Mouse (Mus musculus): ENCODE data around the gene 1700074P13Rik.
"Not testable (repeated sequence)": the region's sequence is repeated elsewhere in the genome, so short reads cannot be mapped to it uniquely, and the experiment has no call there.

Gene 1700074P13Rik

DNA sequence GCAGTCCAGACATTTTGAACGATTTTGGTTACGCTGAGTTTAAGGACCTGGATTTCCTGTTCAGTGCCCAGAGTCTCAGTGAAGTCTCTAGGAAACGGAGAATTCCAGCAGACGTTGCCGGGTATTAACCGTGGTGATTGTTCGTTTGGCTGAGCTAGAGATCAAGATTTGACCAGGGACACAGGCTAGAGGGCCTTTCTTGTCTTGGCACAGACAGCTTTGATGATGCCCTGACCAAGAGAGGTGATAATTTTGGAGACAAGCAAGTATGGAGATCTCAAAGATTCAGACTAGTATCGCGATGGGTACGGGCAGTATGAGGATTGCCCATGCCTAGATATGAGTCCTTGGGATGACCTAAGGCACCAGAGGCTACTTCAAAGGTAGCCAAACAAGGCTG lies at the start of gene 1700074P13Rik:
Gene 1700074P13Rik, minus strand, starts transcription at position 101 of the 400 bp plus-strand sequence.
- DNase-seq (ENCODE audit: low spot score), result no peak

DNA sequence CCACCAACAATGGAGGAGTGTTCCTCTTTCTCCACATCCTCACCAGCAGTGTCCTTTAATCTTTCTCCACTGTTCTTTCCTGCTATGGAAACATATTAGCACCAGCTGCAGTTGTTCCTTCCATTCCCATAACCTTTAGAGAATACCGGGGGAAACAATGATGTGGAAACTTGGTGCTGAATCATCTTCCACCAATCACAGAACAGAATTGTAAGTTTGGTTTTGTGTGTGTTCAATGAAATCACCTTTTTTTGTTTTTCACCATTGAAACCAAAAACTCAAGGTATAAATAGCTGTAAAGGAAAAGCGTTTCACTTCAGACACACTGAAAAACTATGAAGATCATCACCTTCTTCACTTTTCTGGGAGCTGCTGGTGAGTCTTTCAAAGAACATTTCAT lies 24.1 kb upstream of the 1700074P13Rik start, which contains the start of gene 1810009J06Rik:
Gene 1810009J06Rik, plus strand, starts transcription at position 301 of the 400 bp plus-strand sequence.
- not testable (repeated sequence) for DNase-seq (ENCODE audit: low spot score)

DNA sequence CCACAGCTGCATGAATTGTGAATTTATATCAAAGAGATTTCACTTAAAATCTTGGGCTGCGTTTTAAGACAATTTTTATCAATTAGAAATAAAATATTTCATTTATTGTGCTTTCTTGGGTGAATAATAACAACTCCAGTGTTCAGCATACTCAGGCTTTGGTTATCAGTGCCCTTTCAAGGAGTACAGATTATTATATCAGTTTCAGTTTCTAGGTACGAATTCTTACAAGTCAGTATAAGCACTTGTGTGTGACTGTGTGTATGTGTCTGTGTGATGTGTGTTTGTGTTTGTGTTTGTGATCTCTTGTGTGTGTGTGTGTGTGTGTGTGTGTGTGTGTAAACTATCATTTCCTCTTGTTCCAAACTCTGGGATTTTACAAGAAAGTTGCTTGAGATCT lies 13.4 kb upstream of the 1700074P13Rik start:
- no peak for DNase-seq (ENCODE audit: low spot score)

DNA sequence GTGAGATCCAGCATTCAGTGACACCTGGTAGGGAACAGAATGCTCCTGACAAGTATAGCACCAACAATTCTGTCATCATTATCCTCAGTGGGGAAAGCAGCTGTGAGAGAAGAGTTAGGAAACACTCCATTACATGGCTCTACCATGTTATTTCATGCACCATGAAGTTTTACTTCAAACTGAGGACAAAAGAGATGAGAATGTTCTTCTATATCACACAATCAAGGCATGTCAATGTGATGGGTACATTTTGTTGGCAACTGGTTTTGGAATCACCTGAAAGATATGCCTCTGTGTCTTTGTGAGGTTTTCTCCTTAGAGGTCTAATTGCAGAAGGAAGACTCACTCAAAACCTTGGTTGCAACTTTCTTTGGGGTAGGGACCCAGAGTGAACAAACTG lies 11.4 kb upstream of the 1700074P13Rik start, which contains the start of gene Gm4744:
Gene Gm4744, minus strand, starts transcription at position 101 of the 400 bp plus-strand sequence.
- DNase-seq (ENCODE audit: low spot score), result no peak

DNA sequence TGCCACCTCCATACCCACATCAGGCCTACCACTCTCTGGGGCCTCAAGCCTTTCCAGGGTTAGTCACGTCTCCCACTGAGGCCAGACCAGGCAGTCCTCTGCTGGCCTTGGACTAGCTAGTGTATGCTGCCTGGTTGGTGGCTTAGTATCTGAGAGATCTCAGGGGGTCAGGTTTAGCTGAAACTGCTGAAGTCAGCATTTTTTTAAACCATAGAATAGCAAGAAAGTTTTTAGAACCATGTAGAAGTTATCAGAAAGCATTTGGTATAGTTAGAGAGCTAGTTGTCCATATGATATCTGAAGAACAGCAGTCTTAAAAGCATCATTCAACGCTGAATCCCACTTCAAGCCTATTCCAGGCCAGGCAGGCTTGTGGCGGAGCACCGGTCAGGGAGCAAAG lies 20.4 kb downstream of the 1700074P13Rik start:
- DNase-seq (ENCODE audit: low spot score), result no peak

DNA sequence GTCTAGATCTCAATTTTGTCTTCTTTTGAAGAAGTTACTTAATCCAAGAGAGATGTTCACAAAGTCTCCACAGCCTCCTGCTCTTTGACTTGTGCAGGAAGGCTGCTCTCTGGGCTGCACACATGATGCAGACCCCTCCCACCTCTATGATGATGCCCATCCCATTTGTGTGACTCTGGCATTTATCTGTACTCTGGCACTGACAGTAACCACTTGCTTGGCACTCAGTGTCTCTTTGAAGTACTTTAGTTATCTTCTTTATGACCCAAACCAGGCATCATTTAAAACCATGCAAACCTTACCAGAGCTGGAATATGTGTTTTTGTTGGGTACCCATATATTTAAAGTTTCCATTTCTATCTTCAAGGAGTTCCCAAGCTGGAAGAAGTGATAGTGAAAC lies 40.1 kb downstream of the 1700074P13Rik start, which contains the start of gene Prss58:
Gene Prss58, minus strand, starts transcription at position 101 of the 400 bp plus-strand sequence.
- no peak for DNase-seq (ENCODE audit: low spot score)

DNA sequence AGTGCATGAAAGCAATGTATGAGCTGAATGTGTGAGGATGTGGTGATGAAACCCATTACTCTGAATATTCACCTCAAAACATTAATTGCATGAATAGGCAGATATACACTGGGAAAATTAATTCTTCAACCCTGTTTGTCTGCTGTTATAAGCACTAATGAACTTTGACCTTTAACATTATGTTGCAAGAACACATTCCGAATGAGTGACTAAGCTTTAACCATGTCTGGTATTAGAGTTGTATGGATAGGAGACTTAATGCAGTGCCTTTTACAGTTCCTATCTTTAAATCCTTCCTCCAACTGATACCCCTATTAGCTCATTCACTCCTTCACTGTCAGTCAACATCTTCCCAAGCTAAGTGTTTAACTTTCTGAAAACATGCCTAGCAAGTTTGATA lies 45.6 kb downstream of the 1700074P13Rik start:
- DNase-seq (ENCODE audit: low spot score), result no peak

DNA sequence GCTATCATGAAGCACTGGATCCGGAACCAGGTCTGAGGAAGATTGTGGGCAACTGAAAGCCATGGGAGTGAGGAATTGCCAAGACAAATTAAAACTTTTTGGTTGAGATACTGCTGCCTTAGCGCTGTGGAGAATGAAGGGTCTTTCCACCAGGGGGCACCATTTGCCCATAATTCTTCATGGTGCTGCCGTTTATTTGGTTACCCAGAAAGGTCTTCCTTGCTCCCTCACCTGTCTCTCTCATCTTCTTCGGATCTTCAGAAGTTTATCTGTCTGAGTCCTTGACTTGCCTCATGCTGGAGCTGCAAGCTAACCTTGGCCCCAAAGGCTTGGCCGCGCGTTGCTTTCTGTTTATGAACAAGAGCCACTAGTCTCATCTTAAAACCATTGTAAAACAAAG lies 46.8 kb downstream of the 1700074P13Rik start:
- DNase-seq (ENCODE audit: low spot score), result no peak

DNA sequence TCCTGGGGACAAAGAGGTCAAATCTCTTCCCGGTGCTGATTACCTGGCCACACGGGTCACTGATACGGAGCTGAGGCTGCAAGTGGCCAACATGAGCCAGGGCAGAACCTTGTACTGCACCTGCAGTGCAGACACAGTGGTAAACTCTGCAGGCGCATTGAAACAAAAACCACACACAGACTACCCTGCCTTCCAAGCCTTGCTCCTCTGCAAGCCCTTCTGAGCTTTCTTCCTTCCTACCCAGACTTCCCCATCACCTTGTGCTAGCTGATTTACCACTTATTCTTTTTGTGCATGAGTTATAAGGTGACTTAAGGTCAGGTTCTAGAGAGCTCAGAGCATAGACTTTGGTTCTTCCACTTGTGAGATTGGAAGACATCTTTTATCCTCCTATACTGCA lies 48.6 kb downstream of the 1700074P13Rik start:
- no peak for DNase-seq (ENCODE audit: low spot score)

DNA sequence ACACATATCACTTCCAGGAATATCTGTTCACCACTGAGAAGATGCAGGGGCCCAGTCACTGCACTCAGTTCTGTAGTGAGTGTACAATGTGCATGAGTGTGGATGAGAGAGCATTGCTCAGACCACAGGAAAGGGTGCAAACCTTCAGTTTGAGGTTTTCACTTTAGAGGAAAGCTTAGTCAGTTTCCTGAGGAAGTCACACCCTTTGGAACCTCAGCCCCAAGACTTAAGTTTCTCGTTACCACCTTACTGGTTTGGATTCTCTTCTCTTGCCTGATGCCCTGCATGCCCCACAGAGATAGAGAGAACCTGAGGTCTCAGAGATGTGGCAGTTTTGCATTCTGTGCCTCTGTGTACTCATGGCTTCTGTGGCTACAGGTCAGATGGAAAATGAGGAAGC lies 49.4 kb downstream of the 1700074P13Rik start:
- no peak for DNase-seq (ENCODE audit: low spot score)

DNA sequence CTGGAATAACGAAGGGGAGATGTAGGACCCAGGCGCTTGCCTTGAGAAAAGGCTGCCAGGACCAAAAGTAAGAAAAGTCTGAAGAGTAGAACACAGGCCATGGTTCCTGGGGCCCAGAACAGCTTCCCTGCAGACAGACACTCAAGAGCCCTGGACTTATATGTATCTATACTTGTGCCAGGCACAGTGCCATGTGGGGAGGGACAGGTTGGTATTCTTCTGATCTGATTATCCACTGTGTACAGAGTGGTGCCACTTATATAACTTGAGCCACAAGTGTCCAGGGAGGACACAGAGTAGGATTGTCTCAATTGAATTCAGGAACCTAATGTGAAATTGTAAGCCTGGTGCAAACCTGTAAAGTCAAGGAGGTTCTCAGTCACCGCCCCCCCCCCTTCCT lies 53.0 kb downstream of the 1700074P13Rik start, which contains the start of gene Moxd2:
Gene Moxd2, minus strand, starts transcription at position 101 of the 400 bp plus-strand sequence.
- no peak for DNase-seq (ENCODE audit: low spot score)

Data from layer of hippocampus, adult 9-10 months (tissue).